Mouse (Mus musculus): ENCODE results near the gene Fam102a. TPM values are rescaled to one million over a fixed set of nuclear protein-coding genes. Genes with fewer than 3 reads are reported as not detected.
A peak's percentile ranks its signal among the peaks of the same experiment; 100 is the strongest.

Fam102a gene
- total and polyA plus RNA-seq, 3 experiments, result 1.3 to 7.8 (median 3.8) TPM

DNA sequence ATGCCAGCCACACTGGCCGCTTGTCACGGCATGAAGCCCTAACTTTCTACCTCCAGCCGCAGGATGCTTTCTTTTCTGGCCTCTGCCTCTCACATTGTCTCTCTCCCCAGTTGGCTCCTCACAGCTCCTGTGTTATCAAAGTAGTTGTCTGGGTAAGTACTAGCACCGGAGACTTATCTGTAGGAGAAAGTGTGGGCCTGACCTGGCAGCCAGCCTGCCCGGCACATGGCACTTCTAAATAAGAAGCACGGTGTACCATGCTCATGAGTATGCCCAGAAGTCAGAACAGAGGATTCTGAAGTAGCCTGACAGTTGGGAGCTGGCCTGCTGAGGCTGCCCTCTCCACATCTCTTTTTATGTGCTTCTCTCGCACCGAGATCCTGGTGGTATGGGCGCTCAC lies 49.0 kb upstream of the Fam102a start:
- Histone ChIP-seq H3K4me1 (ENCODE audit: control insufficient read depth in 1 of 2, insufficient read depth in 2 of 2) (peaks cover 0 to 9% of the 10 kb centered on the region in 2 experiments; a peak in 2 of 4 replicates), H3K36me3 (replicated peaks in 1 of 2; ENCODE audit: control insufficient read depth in 1 of 2, insufficient read depth in 1 of 2, low read length in 1 of 2) (no peaks in the 10 kb centered on the region), H3K4me3 (replicated peaks in 1 of 3; ENCODE audit: low read depth in 2 of 3, low read length in 2 of 3, poor library complexity in 1 of 3) (no peak overlapping the region), H3K79me2 (replicated peaks; ENCODE audit: control insufficient read depth, extremely low read depth, insufficient read depth, poor library complexity, severe bottlenecking) (no peaks in the 10 kb centered on the region), H3K27me3 (replicated peaks) (no peaks in the 10 kb centered on the region), H3K4me2 (ENCODE audit: insufficient read depth, low read depth, poor library complexity, severe bottlenecking) (no peak overlapping the region), H3K9me3 (replicated peaks; ENCODE audit: low read length) (no peaks in the 10 kb centered on the region), H3K9ac (ENCODE audit: insufficient read depth, low read depth) (no peak overlapping the region), H3K27ac (ENCODE audit: insufficient read depth, low read depth) (no peak overlapping the region)
- TF ChIP-seq HCFC1 (IDR thresholded peaks at IDR 0.05; ENCODE audit: low read depth, low read length), result no peak
- TF ChIP-seq MAFK (IDR thresholded peaks at IDR 0.05; ENCODE audit: insufficient replicate concordance, low read length), result no peak
- no peak for TF ChIP-seq E2F4 (IDR thresholded peaks at IDR 0.05; ENCODE audit: insufficient replicate concordance, low read depth, low read length)
- TF ChIP-seq RAD21 (IDR thresholded peaks at IDR 0.05; ENCODE audit: low read depth, low read length), result no peak
- no peak for TF ChIP-seq MYC (IDR thresholded peaks at IDR 0.05; ENCODE audit: low read depth, low read length)
- TF ChIP-seq SIN3A (IDR thresholded peaks at IDR 0.05; ENCODE audit: low read length), result no peak
- TF ChIP-seq NELFE (IDR thresholded peaks at IDR 0.05; ENCODE audit: low read depth, low read length), result no peak
- no peak for TF ChIP-seq POLR2A (IDR thresholded peaks at IDR 0.05; ENCODE audit: low read depth, low read length)
- no peak for TF ChIP-seq ZMIZ1 (IDR thresholded peaks at IDR 0.05; ENCODE audit: low read depth, low read length)
- TF ChIP-seq MXI1 (IDR thresholded peaks at IDR 0.05; ENCODE audit: low read depth, low read length), result no peak
- TF ChIP-seq ZKSCAN1 (IDR thresholded peaks at IDR 0.05; ENCODE audit: borderline replicate concordance, low read depth, low read length), result no peak
- no peak for TF ChIP-seq CHD1 (IDR thresholded peaks at IDR 0.05; ENCODE audit: low read depth, low read length)
- no peak for TF ChIP-seq ZC3H11A (IDR thresholded peaks at IDR 0.05; ENCODE audit: low read depth, low read length)
- TF ChIP-seq SMC3 (IDR thresholded peaks at IDR 0.05; ENCODE audit: low read depth, low read length), result no peak
- TF ChIP-seq PAX5 (IDR thresholded peaks at IDR 0.05; ENCODE audit: low read length), result no peak
- no peak for TF ChIP-seq NRF1 (IDR thresholded peaks at IDR 0.05; ENCODE audit: low read depth, low read length)
- dilution Hi-C loops (cut with MboI; ENCODE audit: extremely low pct_ligation_motif_present, extremely low pct_unique_long_range_greater_than_20kb, low sequenced_read_pairs), result no loop called here
- in situ Hi-C loops (cut with MboI; ENCODE audit: low pct_ligation_motif_present, low pct_unique_long_range_greater_than_20kb, low sequenced_read_pairs), result loop anchor here (5.0 kb wide), 2 partner anchors 34 to 84 kb away; partner anchors contain the start of genes Naif1 and Slc25a25
- no peak for DNase-seq (ENCODE audit: extremely low read depth)

DNA sequence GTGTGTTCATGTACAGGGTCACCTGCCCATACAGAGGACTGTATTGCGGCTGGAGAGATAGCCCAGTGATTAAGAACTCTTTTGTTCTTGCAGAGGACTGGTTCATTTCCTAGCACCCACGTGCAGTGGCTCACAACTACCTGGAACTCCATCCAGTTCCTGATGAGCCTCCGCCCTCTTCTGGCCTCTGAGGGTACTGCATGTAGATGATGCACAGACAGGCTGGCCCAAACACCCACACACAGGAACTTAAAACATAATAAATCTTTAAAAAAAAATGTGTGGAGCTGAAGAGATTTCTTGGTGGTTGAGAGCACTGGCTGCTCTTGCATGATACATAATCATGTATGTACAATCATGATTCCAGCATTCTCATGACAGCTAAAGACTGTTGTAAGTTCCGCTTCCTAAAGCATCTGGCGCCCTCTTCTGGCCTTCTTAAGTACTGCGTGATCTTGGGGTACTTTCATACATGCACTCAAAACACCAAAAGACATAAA lies 48.0 kb upstream of the Fam102a start:
- Histone ChIP-seq H3K79me2 (replicated peaks; ENCODE audit: control insufficient read depth, extremely low read depth, insufficient read depth, poor library complexity, severe bottlenecking) (no peaks in the 10 kb centered on the region), H3K9ac (ENCODE audit: insufficient read depth, low read depth) (no peak overlapping the region), H3K27ac (ENCODE audit: insufficient read depth, low read depth) (no peak overlapping the region), H3K9me3 (replicated peaks; ENCODE audit: low read length) (no peaks in the 10 kb centered on the region), H3K27me3 (replicated peaks) (no peaks in the 10 kb centered on the region), H3K4me2 (ENCODE audit: insufficient read depth, low read depth, poor library complexity, severe bottlenecking) (no peak overlapping the region), H3K4me1 (ENCODE audit: control insufficient read depth in 1 of 2, insufficient read depth in 2 of 2) (peaks cover 0 to 9% of the 10 kb centered on the region in 2 experiments; a peak in 2 of 4 replicates), H3K4me3 (replicated peaks in 1 of 3; ENCODE audit: low read depth in 2 of 3, low read length in 2 of 3, poor library complexity in 1 of 3) (no peak overlapping the region), H3K36me3 (replicated peaks in 1 of 2; ENCODE audit: control insufficient read depth in 1 of 2, insufficient read depth in 1 of 2, low read length in 1 of 2) (no peaks in the 10 kb centered on the region)
- dilution Hi-C loops (cut with MboI; ENCODE audit: extremely low pct_ligation_motif_present, extremely low pct_unique_long_range_greater_than_20kb, low sequenced_read_pairs) (no loop called here), in situ Hi-C loops (cut with MboI; ENCODE audit: low pct_ligation_motif_present, low pct_unique_long_range_greater_than_20kb, low sequenced_read_pairs) (loop anchor here (5.0 kb wide), 2 partner anchors 35 to 85 kb away; partner anchors contain the start of genes Naif1 and Slc25a25)
- DNase-seq (ENCODE audit: extremely low read depth), result peak; percentile 93
- no peak for TF ChIP-seq TCF12 (IDR thresholded peaks at IDR 0.05; ENCODE audit: low read depth, low read length)
- no peak for TF ChIP-seq PAX5 (IDR thresholded peaks at IDR 0.05; ENCODE audit: low read length)
- TF ChIP-seq MXI1 (IDR thresholded peaks at IDR 0.05; ENCODE audit: low read depth, low read length), result peak; percentile 75; the same call in 1 of the 2 replicates
- no peak for TF ChIP-seq ETS1 (conservative IDR thresholded peaks at IDR 0.05; ENCODE audit: low read depth, low read length)
- TF ChIP-seq UBTF (IDR thresholded peaks at IDR 0.05; ENCODE audit: low read depth, low read length), result no peak
- peak; percentile 52 for TF ChIP-seq RAD21 (IDR thresholded peaks at IDR 0.05; ENCODE audit: low read depth, low read length)
- TF ChIP-seq KAT2A (IDR thresholded peaks at IDR 0.05; ENCODE audit: insufficient replicate concordance, low read length), result no peak
- TF ChIP-seq E2F4 (IDR thresholded peaks at IDR 0.05; ENCODE audit: insufficient replicate concordance, low read depth, low read length), result no peak
- TF ChIP-seq SIN3A (IDR thresholded peaks at IDR 0.05; ENCODE audit: low read length), result no peak
- TF ChIP-seq ZC3H11A (IDR thresholded peaks at IDR 0.05; ENCODE audit: low read depth, low read length), result no peak; the same call in 1 of the 2 replicates
- TF ChIP-seq NRF1 (IDR thresholded peaks at IDR 0.05; ENCODE audit: low read depth, low read length), result no peak
- peak; percentile 89 for TF ChIP-seq MYC (IDR thresholded peaks at IDR 0.05; ENCODE audit: low read depth, low read length)
- TF ChIP-seq JUND (conservative IDR thresholded peaks at IDR 0.05; ENCODE audit: low read depth, low read length), result no peak
- peak; percentile 60; the same call in 1 of the 2 replicates for TF ChIP-seq IRF4 (IDR thresholded peaks at IDR 0.05; ENCODE audit: low read depth, low read length)
- no peak for TF ChIP-seq TBP (conservative IDR thresholded peaks at IDR 0.05; ENCODE audit: low read depth, low read length)
- TF ChIP-seq ZNF384 (IDR thresholded peaks at IDR 0.05; ENCODE audit: low read depth, low read length), result no peak
- TF ChIP-seq EP300 (IDR thresholded peaks at IDR 0.05; ENCODE audit: low read length), result no peak; the same call in 1 of the 2 replicates
- TF ChIP-seq ZMIZ1 (IDR thresholded peaks at IDR 0.05; ENCODE audit: low read depth, low read length), result no peak
- peak; percentile 29; the same call in 1 of the 2 replicates for TF ChIP-seq USF1 (IDR thresholded peaks at IDR 0.05; ENCODE audit: low read depth, low read length)
- peak; percentile 64 for TF ChIP-seq SMC3 (IDR thresholded peaks at IDR 0.05; ENCODE audit: low read depth, low read length)
- TF ChIP-seq JUN (IDR thresholded peaks at IDR 0.05; ENCODE audit: insufficient read depth, low read depth, low read length), result no peak
- no peak for TF ChIP-seq MAZ (IDR thresholded peaks at IDR 0.05; ENCODE audit: low read depth, low read length)
- peak; percentile 73 for TF ChIP-seq MAX (IDR thresholded peaks at IDR 0.05; ENCODE audit: low read length)
- TF ChIP-seq BHLHE40 (IDR thresholded peaks at IDR 0.05; ENCODE audit: low read depth, low read length), result peak; percentile 86
- TF ChIP-seq POLR2AphosphoS2 (IDR thresholded peaks at IDR 0.05; ENCODE audit: low read depth, low read length), result no peak

All from CH12.LX (cell line).